Mouse (Mus musculus): Measurements from ENCODE around the gene Bmx.
A peak's percentile ranks its signal among the peaks of the same experiment; 100 is the strongest.

DNA sequence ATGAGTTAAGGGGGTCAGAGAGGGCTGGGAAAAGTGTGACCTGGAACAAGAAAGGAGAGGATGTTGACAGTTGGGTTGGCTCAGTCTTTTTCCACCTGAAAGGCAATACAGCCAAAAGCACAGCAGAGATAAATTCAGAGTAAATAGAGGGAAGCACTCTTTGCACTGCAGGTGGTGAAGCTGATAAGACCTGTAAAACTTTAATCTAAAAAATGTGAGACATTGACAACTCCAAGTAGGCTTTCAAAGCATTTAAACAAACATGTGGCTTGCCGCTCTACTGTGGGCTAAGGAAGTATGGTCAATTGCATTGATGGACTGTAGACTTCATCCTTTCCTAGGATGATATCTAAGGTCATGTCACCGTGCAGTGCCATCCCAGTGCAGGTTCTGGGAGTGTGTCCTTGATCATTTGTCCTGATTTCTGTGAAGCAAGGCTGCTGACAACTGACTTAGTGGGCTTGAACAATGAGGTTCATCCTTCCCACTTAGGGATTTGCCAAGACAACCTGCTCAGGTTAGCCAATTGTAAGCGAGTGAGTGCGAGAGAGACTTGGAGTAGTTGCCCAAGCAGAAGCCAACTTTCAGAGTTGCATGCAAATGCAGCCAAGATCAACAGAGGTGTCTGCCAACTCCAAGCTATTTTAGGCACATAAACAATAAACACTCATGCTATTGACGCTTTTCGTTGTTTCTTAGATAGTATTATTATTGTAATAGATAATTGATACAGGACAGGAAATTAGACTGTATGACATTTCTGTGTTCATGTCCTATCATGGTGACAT lies 112.3 kb downstream of the Bmx start:
- TF ChIP-seq TAL1 (IDR thresholded peaks at IDR 0.05; ENCODE audit: low read length), result peak; percentile 35; the same call in 1 of the 3 replicates
- TF ChIP-seq GATA1 (IDR thresholded peaks at IDR 0.05; ENCODE audit: low read length), result no peak
